Mouse (Mus musculus): ENCODE data around the gene Lrrc74b. TPM values are rescaled to one million over a fixed set of nuclear protein-coding genes. Genes with fewer than 3 reads are reported as not detected.
A peak's percentile ranks its signal among the peaks of the same experiment; 100 is the strongest.

Gene Lrrc74b
- polyA plus RNA-seq, 1 experiment from 2014 or later: 0.17 TPM

DNA sequence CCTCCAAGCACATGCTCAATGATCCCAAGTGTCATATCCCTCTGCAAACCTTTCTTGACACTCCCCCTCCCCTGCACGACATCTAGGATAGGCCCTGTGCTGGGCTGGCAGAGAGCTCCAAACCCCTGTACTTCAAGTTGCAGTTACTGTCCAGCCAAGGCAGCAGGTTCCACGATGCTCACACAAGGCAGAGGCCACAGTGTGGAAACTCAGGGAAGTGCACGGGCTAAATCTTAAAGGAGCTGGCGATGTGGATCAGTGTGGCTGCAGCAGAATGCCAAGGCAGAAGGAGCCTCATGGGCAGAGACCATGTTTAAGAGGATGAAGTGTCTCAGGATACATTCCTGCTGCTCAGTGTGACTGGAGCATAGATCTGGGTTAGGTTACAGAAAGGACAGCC, 5.1 kb upstream of the Lrrc74b start:
- peaks cover 10% of the 10 kb centered on the region for H3K4me1 ChIP-seq (ENCODE audit: control insufficient read depth, insufficient read depth, low read length)
- H3K27me3 ChIP-seq (replicated peaks; ENCODE audit: control insufficient read depth, insufficient read depth, low read length): no peaks in the 10 kb centered on the region
- no peaks in the 10 kb centered on the region for H3K9me3 ChIP-seq (ENCODE audit: control insufficient read depth, low read length)
- WGBS: 29% methylated on average over 4 of the region's 4 CpGs
- H3K27ac ChIP-seq (ENCODE audit: low read length): no peak overlapping the region
- ATAC-seq: no peak
- no peak overlapping the region for H3K4me3 ChIP-seq (ENCODE audit: low read length)
- H3K36me3 ChIP-seq (ENCODE audit: control insufficient read depth, insufficient read depth, low read length): no peaks in the 10 kb centered on the region
- H3K4me2 ChIP-seq (ENCODE audit: low read depth, low read length): no peak overlapping the region
- H3K9ac ChIP-seq (ENCODE audit: low read depth, low read length): no peak overlapping the region

- H3K27me3 ChIP-seq (replicated peaks; ENCODE audit: control insufficient read depth, insufficient read depth, low read length): no peaks in the 10 kb centered on the region
- H3K4me2 ChIP-seq (ENCODE audit: low read depth, low read length): no peak overlapping the region
- peaks cover 20% of the 10 kb centered on the region for H3K4me1 ChIP-seq (ENCODE audit: control insufficient read depth, insufficient read depth, low read length)
- H3K27ac ChIP-seq (ENCODE audit: low read length): no peak overlapping the region
- H3K9me3 ChIP-seq (ENCODE audit: control insufficient read depth, low read length): no peaks in the 10 kb centered on the region
- WGBS: 51% methylated on average over 3 of the region's 3 CpGs
- ATAC-seq: no peak
- no peaks in the 10 kb centered on the region for H3K36me3 ChIP-seq (ENCODE audit: control insufficient read depth, insufficient read depth, low read length)
- no peak overlapping the region for H3K9ac ChIP-seq (ENCODE audit: low read depth, low read length)
- no peak overlapping the region for H3K4me3 ChIP-seq (ENCODE audit: low read length)
Measured at GRCm38 (mm10) chr16:17564771-17565170, 3.7 kb upstream of the Lrrc74b start.

GRCm38 (mm10) chr16:17564221-17564620, 3.2 kb upstream of the Lrrc74b start:
- H3K27ac ChIP-seq (ENCODE audit: low read length): no peak overlapping the region
- no peaks in the 10 kb centered on the region for H3K36me3 ChIP-seq (ENCODE audit: control insufficient read depth, insufficient read depth, low read length)
- H3K9ac ChIP-seq (ENCODE audit: low read depth, low read length): no peak overlapping the region
- H3K9me3 ChIP-seq (ENCODE audit: control insufficient read depth, low read length): no peaks in the 10 kb centered on the region
- no peak overlapping the region for H3K4me3 ChIP-seq (ENCODE audit: low read length)
- no peak overlapping the region for H3K4me2 ChIP-seq (ENCODE audit: low read depth, low read length)
- H3K4me1 ChIP-seq (ENCODE audit: control insufficient read depth, insufficient read depth, low read length): peaks cover 23% of the 10 kb centered on the region
- H3K27me3 ChIP-seq (replicated peaks; ENCODE audit: control insufficient read depth, insufficient read depth, low read length): no peaks in the 10 kb centered on the region
- WGBS: 47% methylated on average over 2 of the region's 2 CpGs
- no peak for ATAC-seq

DNA sequence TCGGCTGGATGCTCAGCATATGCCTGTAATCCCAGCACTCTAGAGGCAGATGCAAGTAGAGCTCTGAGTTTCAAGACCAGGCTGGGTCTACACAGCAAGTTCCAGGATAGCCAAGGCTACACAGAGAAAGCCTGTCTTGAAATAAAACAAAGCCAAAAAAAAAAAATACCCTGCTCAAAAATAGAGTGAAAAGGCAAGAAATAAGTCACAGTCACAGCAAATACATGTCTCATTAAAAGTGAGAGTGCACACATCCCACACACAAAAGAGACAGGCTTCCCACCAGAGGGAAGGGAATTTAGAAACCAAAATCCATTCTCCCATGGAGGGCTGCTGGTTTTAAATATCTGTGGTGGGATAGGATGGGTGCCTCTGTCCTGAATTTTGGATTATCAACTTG, 2.5 kb upstream of the Lrrc74b start:
- no peak overlapping the region for H3K4me3 ChIP-seq (ENCODE audit: low read length)
- no peaks in the 10 kb centered on the region for H3K9me3 ChIP-seq (ENCODE audit: control insufficient read depth, low read length)
- H3K27me3 ChIP-seq (replicated peaks; ENCODE audit: control insufficient read depth, insufficient read depth, low read length): no peaks in the 10 kb centered on the region
- ATAC-seq: no peak
- H3K4me2 ChIP-seq (ENCODE audit: low read depth, low read length): no peak overlapping the region
- WGBS: 45% methylated on average over 1 of the region's 1 CpGs
- no peak overlapping the region for H3K27ac ChIP-seq (ENCODE audit: low read length)
- H3K4me1 ChIP-seq (ENCODE audit: control insufficient read depth, insufficient read depth, low read length): peaks cover 30% of the 10 kb centered on the region
- no peak overlapping the region for H3K9ac ChIP-seq (ENCODE audit: low read depth, low read length)
- no peaks in the 10 kb centered on the region for H3K36me3 ChIP-seq (ENCODE audit: control insufficient read depth, insufficient read depth, low read length)

DNA sequence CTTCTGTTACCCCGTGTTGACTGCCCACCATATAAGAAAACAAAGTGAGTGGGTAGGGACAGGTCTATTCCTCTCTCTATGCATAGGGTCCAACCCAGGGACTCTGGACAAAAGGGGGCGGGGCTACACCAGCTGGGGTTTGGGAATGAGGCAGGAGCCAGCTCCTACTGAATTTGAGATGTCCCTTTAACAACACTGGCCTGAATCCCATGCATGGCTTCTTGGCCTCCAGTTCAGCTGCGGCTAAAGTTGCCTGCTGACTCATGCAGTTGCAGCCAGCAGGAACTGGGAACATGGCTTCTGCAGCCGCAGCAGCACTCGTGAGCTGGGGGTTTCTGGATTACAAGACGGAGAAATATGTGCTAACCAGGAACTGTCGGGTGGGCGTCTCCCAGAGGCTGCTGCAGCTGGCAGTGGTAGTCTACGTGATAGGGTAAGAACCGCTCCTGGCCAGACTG, 733 bp upstream of the Lrrc74b start, which contains the start of gene P2rx6:
Gene P2rx6 (plus strand): TSS at position 135 of the 458 bp plus-strand sequence.
- Histone ChIP-seq H3K9ac (ENCODE audit: low read depth, low read length) (peak within 1 kb of the TSS; percentile 52), H3K27ac (ENCODE audit: low read length) (peak within 1 kb of the TSS; percentile 65), H3K36me3 (ENCODE audit: control insufficient read depth, insufficient read depth, low read length) (no peaks in the 10 kb centered on the region), H3K4me1 (ENCODE audit: control insufficient read depth, insufficient read depth, low read length) (peaks cover 35% of the 10 kb centered on the region), H3K9me3 (ENCODE audit: control insufficient read depth, low read length) (no peaks in the 10 kb centered on the region), H3K4me3 (ENCODE audit: low read length) (peak within 1 kb of the TSS; percentile 33), H3K27me3 (replicated peaks; ENCODE audit: control insufficient read depth, insufficient read depth, low read length) (no peaks in the 10 kb centered on the region), H3K4me2 (ENCODE audit: low read depth, low read length) (peak within 1 kb of the TSS; percentile 68)
- peak; percentile 43 for ATAC-seq
- 6% methylated on average over 10 of the region's 10 CpGs for WGBS

DNA sequence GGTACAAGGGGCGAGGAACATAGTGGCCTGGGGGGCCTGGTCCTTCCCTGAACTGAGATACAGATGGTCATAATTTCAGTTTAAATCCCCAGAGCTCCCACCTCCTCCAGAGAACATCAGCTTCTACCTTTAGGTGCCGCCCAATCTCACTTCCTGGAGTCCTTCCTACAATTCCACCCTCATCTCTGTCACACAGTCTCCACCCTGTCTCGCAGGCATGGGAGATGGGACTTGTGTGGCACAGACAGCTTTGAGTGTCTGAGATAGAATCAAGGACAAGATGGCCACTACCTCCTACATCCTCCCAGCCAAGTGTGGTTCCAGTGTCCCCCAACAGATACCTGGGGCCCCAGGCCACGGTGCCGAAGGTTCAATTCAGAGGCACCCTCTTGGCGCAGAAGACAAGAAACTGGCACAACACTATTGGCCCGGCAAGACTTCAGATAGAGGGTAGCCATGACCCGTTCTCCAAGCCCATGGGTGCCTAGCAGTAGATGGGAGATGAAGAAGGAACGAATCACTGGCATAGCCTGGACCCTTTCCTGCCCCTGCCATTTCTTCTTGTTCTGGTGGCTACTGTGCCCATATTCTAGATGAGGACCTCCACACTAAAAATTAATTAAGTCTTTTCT, 1.5 kb downstream of the Lrrc74b start:
- WGBS: 75% methylated on average over 9 of the region's 9 CpGs
- H3K27me3 ChIP-seq (replicated peaks; ENCODE audit: control insufficient read depth, insufficient read depth, low read length): no peaks in the 10 kb centered on the region

GRCm38 (mm10) chr16:17558811-17559210, 2.2 kb downstream of the Lrrc74b start:
- Histone ChIP-seq H3K9me3 (ENCODE audit: control insufficient read depth, low read length) (no peaks in the 10 kb centered on the region), H3K4me2 (ENCODE audit: low read depth, low read length) (peak overlapping the region; percentile 20), H3K4me1 (ENCODE audit: control insufficient read depth, insufficient read depth, low read length) (peaks cover 50% of the 10 kb centered on the region), H3K4me3 (ENCODE audit: low read length) (no peak overlapping the region), H3K36me3 (ENCODE audit: control insufficient read depth, insufficient read depth, low read length) (no peaks in the 10 kb centered on the region), H3K27ac (ENCODE audit: low read length) (no peak overlapping the region), H3K9ac (ENCODE audit: low read depth, low read length) (peak overlapping the region; percentile 4), H3K27me3 (replicated peaks; ENCODE audit: control insufficient read depth, insufficient read depth, low read length) (no peaks in the 10 kb centered on the region)
- ATAC-seq: peak; percentile 19; the same call in 1 of the 2 replicates
- WGBS: 0% methylated on average over 5 of the region's 5 CpGs

More for the DNA sequence above, 1.5 kb downstream of the Lrrc74b start:
- Histone ChIP-seq H3K4me3 (ENCODE audit: low read length) (no peak overlapping the region), H3K27ac (ENCODE audit: low read length) (0 out of 2 replicates have a peak overlapping the region, but pooled peaks have one; percentile 10), H3K4me2 (ENCODE audit: low read depth, low read length) (peak overlapping the region; percentile 20; the same call in 1 of the 2 replicates), H3K4me1 (ENCODE audit: control insufficient read depth, insufficient read depth, low read length) (peaks cover 44% of the 10 kb centered on the region), H3K9ac (ENCODE audit: low read depth, low read length) (peak overlapping the region; percentile 4), H3K36me3 (ENCODE audit: control insufficient read depth, insufficient read depth, low read length) (no peaks in the 10 kb centered on the region), H3K9me3 (ENCODE audit: control insufficient read depth, low read length) (no peaks in the 10 kb centered on the region)
- no peak for ATAC-seq

- Histone ChIP-seq H3K27me3 (replicated peaks; ENCODE audit: control insufficient read depth, insufficient read depth, low read length) (no peaks in the 10 kb centered on the region), H3K4me2 (ENCODE audit: low read depth, low read length) (no peak overlapping the region), H3K9me3 (ENCODE audit: control insufficient read depth, low read length) (no peaks in the 10 kb centered on the region), H3K4me1 (ENCODE audit: control insufficient read depth, insufficient read depth, low read length) (peaks cover 50% of the 10 kb centered on the region), H3K36me3 (ENCODE audit: control insufficient read depth, insufficient read depth, low read length) (no peaks in the 10 kb centered on the region), H3K9ac (ENCODE audit: low read depth, low read length) (no peak overlapping the region), H3K4me3 (ENCODE audit: low read length) (no peak overlapping the region), H3K27ac (ENCODE audit: low read length) (no peak overlapping the region)
- WGBS: 3% methylated on average over 5 of the region's 5 CpGs
- ATAC-seq: no peak
Measured at GRCm38 (mm10) chr16:17557947-17558480, 3.0 kb downstream of the Lrrc74b start.

DNA sequence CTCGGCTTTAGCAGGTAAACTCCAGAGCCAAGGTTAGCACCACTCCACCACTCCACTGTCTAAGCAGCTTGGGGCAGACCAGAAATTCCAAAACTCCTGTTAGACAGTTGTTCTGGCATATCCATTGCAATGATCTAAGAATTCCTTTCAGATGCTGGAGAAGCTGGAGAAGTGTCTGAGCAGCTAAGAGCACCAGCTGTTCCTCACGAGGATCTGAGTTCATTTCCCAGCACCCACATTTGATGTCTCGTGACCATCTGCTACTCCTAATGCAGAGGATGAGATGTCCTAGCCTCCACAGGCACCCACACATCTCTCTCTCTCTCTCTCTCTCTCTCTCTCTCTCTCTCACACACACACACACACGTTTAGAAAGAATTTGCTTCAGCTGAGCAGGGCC, 4.1 kb downstream of the Lrrc74b start:
- 62% methylated on average over 4 of the region's 4 CpGs for WGBS
- no peak overlapping the region for H3K4me3 ChIP-seq (ENCODE audit: low read length)
- no peak for ATAC-seq

More for the DNA sequence above, 4.1 kb downstream of the Lrrc74b start:
- Histone ChIP-seq H3K36me3 (ENCODE audit: control insufficient read depth, insufficient read depth, low read length) (no peaks in the 10 kb centered on the region), H3K27me3 (replicated peaks; ENCODE audit: control insufficient read depth, insufficient read depth, low read length) (no peaks in the 10 kb centered on the region), H3K4me2 (ENCODE audit: low read depth, low read length) (no peak overlapping the region), H3K27ac (ENCODE audit: low read length) (no peak overlapping the region), H3K4me1 (ENCODE audit: control insufficient read depth, insufficient read depth, low read length) (peaks cover 46% of the 10 kb centered on the region), H3K9ac (ENCODE audit: low read depth, low read length) (no peak overlapping the region), H3K9me3 (ENCODE audit: control insufficient read depth, low read length) (no peaks in the 10 kb centered on the region)

All from intestine, embryonic 16.5 days (tissue).